Mouse (Mus musculus): ENCODE results near the gene Sec1. TPM values are rescaled to one million over a fixed set of nuclear protein-coding genes. Genes with fewer than 3 reads are reported as not detected.

Sec1 gene
- total RNA-seq, 2 experiments from 2014 or later, result 2.2 to 2.3 TPM

GRCm38 (mm10) chr7:45635711-45636688, 58.2 kb downstream of the Sec1 start:
- no peak for DNase-seq (ENCODE audit: low spot score in 2 of 2)
- H3K27ac ChIP-seq, result 0 out of 2 replicates have a peak overlapping the region, but pooled peaks have one; percentile 18
- H3K4me3 ChIP-seq, result no peak overlapping the region
- TF ChIP-seq CTCF (conservative IDR thresholded peaks at IDR 0.05), result no peak

- Histone ChIP-seq H3K27ac (no peak overlapping the region), H3K4me3 (no peak overlapping the region)
- TF ChIP-seq CTCF (conservative IDR thresholded peaks at IDR 0.05), result no peak
- no peak for DNase-seq (ENCODE audit: low spot score in 2 of 2)
These were observed 59.1 kb downstream of the Sec1 start for GRCm38 (mm10) chr7:45634946-45635681.

- peak overlapping the region; percentile 43; the same call in 1 of the 2 replicates for H3K27ac ChIP-seq
- peak overlapping the region; percentile 36 for H3K4me3 ChIP-seq
- DNase-seq (ENCODE audit: low spot score in 2 of 2), result no peak
- TF ChIP-seq CTCF (conservative IDR thresholded peaks at IDR 0.05), result peak; percentile 66
These were observed 61.7 kb downstream of the Sec1 start for GRCm38 (mm10) chr7:45632499-45632898.

GRCm38 (mm10) chr7:45630064-45630907, 63.9 kb downstream of the Sec1 start:
- Histone ChIP-seq H3K4me3 (no peak overlapping the region), H3K27ac (no peak overlapping the region)
- TF ChIP-seq CTCF (conservative IDR thresholded peaks at IDR 0.05), result no peak
- no peak for DNase-seq (ENCODE audit: low spot score in 2 of 2)

GRCm38 (mm10) chr7:45628364-45629294, 65.6 kb downstream of the Sec1 start:
- TF ChIP-seq CTCF (conservative IDR thresholded peaks at IDR 0.05), result peak; percentile 91
- peak overlapping the region; percentile 87 for H3K27ac ChIP-seq
- peak; percentile 70 to 79 for DNase-seq (ENCODE audit: low spot score in 2 of 2)
- H3K4me3 ChIP-seq, result peak overlapping the region; percentile 64

Other genes with a start within 250 kb of the Sec1 start
- 100 to 1,000 TPM; 186 to 204 TPM for gene Ftl1, start 234.5 kb downstream of the Sec1 start, total RNA-seq (2021)
- gene Bax, start 227.5 kb downstream of the Sec1 start, total RNA-seq (2021), result 10 to 100 TPM; 73.2 to 77.6 TPM
- gene Tulp2, start 212.5 kb downstream of the Sec1 start, total RNA-seq (2021), result not detected
- gene Gm45808, start 207.6 kb downstream of the Sec1 start, total RNA-seq (2021), result 1 to 10 TPM; 2.1 to 3.1 TPM
- 1 to 10 TPM; 4.3 to 4.4 TPM for gene Dhdh, start 205.6 kb downstream of the Sec1 start, total RNA-seq (2021)
- gene Nucb1, start 184.0 kb downstream of the Sec1 start, total RNA-seq (2021), result 10 to 100 TPM; 97.6 to 98.2 TPM
- 10 to 100 TPM; 19.0 to 25.8 TPM for gene Ppp1r15a, start 168.1 kb downstream of the Sec1 start, total RNA-seq (2021)
- under 1 TPM; 0.52 to 0.79 TPM for gene Plekha4, start 168.1 kb downstream of the Sec1 start, total RNA-seq (2021)
- not detected for gene Hsd17b14, start 139.5 kb downstream of the Sec1 start, total RNA-seq (2021)
- 10 to 100 TPM; 20.6 to 28.2 TPM for gene Bcat2, start 124.2 kb downstream of the Sec1 start, total RNA-seq (2021)
- not detected for gene Fgf21, start 78.9 kb downstream of the Sec1 start, total RNA-seq (2021)
- not detected for gene Fut1, start 77.1 kb downstream of the Sec1 start, total RNA-seq (2021)
- gene Izumo1, start 72.6 kb downstream of the Sec1 start, total RNA-seq (2021), result not detected
- gene Rasip1, start 66.9 kb downstream of the Sec1 start, total RNA-seq (2021), result 1 to 10 TPM; 6.1 to 7.4 TPM
- 1 to 10 TPM; 1.2 to 4.8 TPM for gene Mamstr, start 54.4 kb downstream of the Sec1 start, total RNA-seq (2021)
- under 1 TPM; 0.13 to 0.25 TPM for gene Fut2, start 28.0 kb downstream of the Sec1 start, total RNA-seq (2021)
- 1 to 10 TPM; 6.3 to 9.3 TPM for gene Ntn5, start 10.4 kb downstream of the Sec1 start, total RNA-seq (2021)
- gene Car11, start 5.4 kb upstream of the Sec1 start, total RNA-seq (2021), result 100 to 1,000 TPM; 184 to 211 TPM
- gene Dbp, start 10.7 kb upstream of the Sec1 start, total RNA-seq (2021), result 10 to 100 TPM; 69.2 to 72.8 TPM
- 100 to 1,000 TPM; 342 to 353 TPM for gene Rpl18, start 21.1 kb upstream of the Sec1 start, total RNA-seq (2021)
- 10 to 100 TPM; 32.3 to 35.8 TPM for gene Sphk2, start 23.6 kb upstream of the Sec1 start, total RNA-seq (2021)
- under 1 TPM; 0.27 to 0.33 TPM for gene Fam83e, start 26.8 kb upstream of the Sec1 start, total RNA-seq (2021)
- not detected for gene Spaca4, start 31.4 kb upstream of the Sec1 start, total RNA-seq (2021)
- 100 to 1,000 TPM; 302 to 329 TPM for gene Lmtk3, start 89.3 kb upstream of the Sec1 start, total RNA-seq (2021)
- 1 to 10 TPM; 7.1 to 9.7 TPM for gene Sult2b1, start 90.3 kb upstream of the Sec1 start, total RNA-seq (2021)
- 100 to 1,000 TPM; 144 to 149 TPM for gene Cyth2, start 120.2 kb upstream of the Sec1 start, total RNA-seq (2021)
- gene Kcnj14, start 130.4 kb upstream of the Sec1 start, total RNA-seq (2021), result 1 to 10 TPM; 1.6 to 1.9 TPM
- 10 to 100 TPM; 20.5 to 22.7 TPM for gene Grwd1, start 136.5 kb upstream of the Sec1 start, total RNA-seq (2021)
- gene Kdelr1, start 178.4 kb upstream of the Sec1 start, total RNA-seq (2021), result 10 to 100 TPM; 78.4 to 81.4 TPM
- 10 to 100 TPM in 1 of 2 experiments, 1 to 10 TPM in 1; 10.0 to 11.6 TPM for gene Grin2d, start 184.0 kb upstream of the Sec1 start, total RNA-seq (2021)
- not detected for gene Syngr4, start 202.3 kb upstream of the Sec1 start, total RNA-seq (2021)
- 10 to 100 TPM; 22.1 to 22.8 TPM for gene Tmem143, start 202.5 kb upstream of the Sec1 start, total RNA-seq (2021)
- 1 to 10 TPM; 1.5 to 2.3 TPM for gene Emp3, start 227.0 kb upstream of the Sec1 start, total RNA-seq (2021)
- gene Ccdc114, start 229.7 kb upstream of the Sec1 start, total RNA-seq (2021), result 1 to 10 TPM; 3.5 to 3.8 TPM